Mouse (Mus musculus) CH12.LX (cell line): Measurements from ENCODE around the gene Med25. TPM values are rescaled to one million over a fixed set of nuclear protein-coding genes. Genes with fewer than 3 reads are reported as not detected.
A peak's percentile ranks its signal among the peaks of the same experiment; 100 is the strongest.

Source experiments
- DNase-seq: peaks from one replicate; pipeline ENCODE4 v3.0.0-alpha.2; 2013; ENCODE audit errors: extremely low read depth
- H3K27ac ChIP-seq: 2 replicates; pipeline ENCODE4 v1.5.1; 2012; ENCODE audit warnings: low read depth, mild to moderate bottlenecking, control low read depth, moderate library complexity; ENCODE audit not compliant: insufficient read depth
- H3K27me3 ChIP-seq: replicated peaks from 2 replicates; pipeline ENCODE3; 2012; ENCODE audit warnings: inconsistent platforms
- H3K36me3 ChIP-seq, 2 experiments: replicated peaks in 1 of 2; 2 replicates each; pipeline versions ENCODE3 to v1.6.1; 2012; ENCODE audit warnings: inconsistent platforms in 1 of 2, low read length in 1 of 2, mild to moderate bottlenecking in 1 of 2, mixed read lengths in 1 of 2, moderate library complexity in 1 of 2; ENCODE audit not compliant: control insufficient read depth in 1 of 2, insufficient read depth in 1 of 2
- H3K4me1 ChIP-seq, 2 experiments: 2 replicates each; pipeline ENCODE4 v1.6.1; 2012; ENCODE audit warnings: inconsistent platforms in 1 of 2, moderate library complexity in 1 of 2; ENCODE audit not compliant: insufficient read depth in 2 of 2, control insufficient read depth in 1 of 2
- H3K4me2 ChIP-seq: 2 replicates; pipeline ENCODE4 v1.6.1; 2012; ENCODE audit warnings: low read depth, mild to moderate bottlenecking, control low read depth; ENCODE audit not compliant: poor library complexity, insufficient read depth, severe bottlenecking
- H3K4me3 ChIP-seq, 3 experiments: fragments of 150-350 bp in 1 of 3; sonication (generic) in 1 of 3; replicated peaks in 1 of 3; 2 replicates each; pipeline versions ENCODE3 to v1.5.1; 2011 to 2012; ENCODE audit warnings: low read depth in 2 of 3, low read length in 2 of 3, mild to moderate bottlenecking in 2 of 3, moderate library complexity in 2 of 3, control low read depth in 1 of 3, improper control_type of control experiment in 1 of 3, inconsistent platforms in 1 of 3, mixed read lengths in 1 of 3; ENCODE audit not compliant: poor library complexity in 1 of 3
- H3K79me2 ChIP-seq: replicated peaks from 2 replicates; pipeline ENCODE4 v1.6.1; 2012; ENCODE audit warnings: mild to moderate bottlenecking, moderate library complexity; ENCODE audit not compliant: control insufficient read depth, poor library complexity, insufficient read depth, severe bottlenecking; ENCODE audit errors: extremely low read depth
- H3K9ac ChIP-seq: 2 replicates; pipeline ENCODE4 v1.6.1; 2012; ENCODE audit warnings: low read depth, mild to moderate bottlenecking, control low read depth, moderate library complexity; ENCODE audit not compliant: insufficient read depth
- H3K9me3 ChIP-seq: replicated peaks from 2 replicates; pipeline ENCODE3; 2012; ENCODE audit warnings: low read length, inconsistent platforms, mixed read lengths
- BHLHE40 ChIP-seq: IDR thresholded peaks from 2 replicates; pipeline ENCODE4 v1.6.1; 2011; ENCODE audit warnings: mild to moderate bottlenecking, low read depth, low read length, improper control_type of control experiment
- CHD1 ChIP-seq: IDR thresholded peaks from 2 replicates; pipeline ENCODE4 v1.6.1; 2012; ENCODE audit warnings: low read depth, low read length, improper control_type of control experiment, inconsistent platforms
- CHD2 ChIP-seq: IDR thresholded peaks from 2 replicates; pipeline ENCODE4 v1.6.1; 2011; ENCODE audit warnings: low read length, improper control_type of control experiment
- CTCF ChIP-seq, 2 experiments: IDR thresholded peaks in 1 of 2; conservative IDR thresholded peaks in 1 of 2; 2 replicates each; pipeline ENCODE4 v1.5.1; 2011 to 2012; ENCODE audit warnings: low read depth in 2 of 2, low read length in 2 of 2, improper control_type of control experiment in 1 of 2, inconsistent platforms in 1 of 2, mild to moderate bottlenecking in 1 of 2, moderate library complexity in 1 of 2
- E2F4 ChIP-seq: IDR thresholded peaks from 2 replicates; pipeline ENCODE4 v1.6.1; 2011; ENCODE audit warnings: low read depth, low read length, improper control_type of control experiment; ENCODE audit not compliant: insufficient replicate concordance
- ELF1 ChIP-seq: IDR thresholded peaks from 2 replicates; pipeline ENCODE4 v1.6.1; 2014; ENCODE audit warnings: low read depth, mild to moderate bottlenecking, inconsistent platforms, low read length, improper control_type of control experiment
- EP300 ChIP-seq: IDR thresholded peaks from 2 replicates; pipeline ENCODE4 v1.6.1; 2011; ENCODE audit warnings: low read length, improper control_type of control experiment
- ETS1 ChIP-seq: conservative IDR thresholded peaks from 2 replicates; pipeline ENCODE4 v1.6.1; 2012; ENCODE audit warnings: low read depth, mild to moderate bottlenecking, inconsistent platforms, low read length, improper control_type of control experiment, moderate library complexity
- GABPA ChIP-seq: IDR thresholded peaks from 2 replicates; pipeline ENCODE4 v1.6.1; 2012; ENCODE audit warnings: low read depth, low read length, improper control_type of control experiment, inconsistent platforms; ENCODE audit not compliant: insufficient replicate concordance
- HCFC1 ChIP-seq: IDR thresholded peaks from 2 replicates; pipeline ENCODE4 v1.6.1; 2012; ENCODE audit warnings: low read depth, mild to moderate bottlenecking, inconsistent platforms, low read length, improper control_type of control experiment
- IRF4 ChIP-seq: IDR thresholded peaks from 2 replicates; pipeline ENCODE4 v1.6.1; 2014; ENCODE audit warnings: low read depth, mild to moderate bottlenecking, inconsistent platforms, low read length, improper control_type of control experiment
- KAT2A ChIP-seq: IDR thresholded peaks from 2 replicates; pipeline ENCODE4 v1.6.1; 2012; ENCODE audit warnings: low read length, improper control_type of control experiment, inconsistent platforms; ENCODE audit not compliant: insufficient replicate concordance
- MAFK ChIP-seq: IDR thresholded peaks from 2 replicates; pipeline ENCODE4 v1.6.1; 2011; ENCODE audit warnings: low read length, improper control_type of control experiment; ENCODE audit not compliant: insufficient replicate concordance
- MAX ChIP-seq: IDR thresholded peaks from 2 replicates; pipeline ENCODE4 v1.6.1; 2011; ENCODE audit warnings: low read length, improper control_type of control experiment
- MAZ ChIP-seq: IDR thresholded peaks from 2 replicates; pipeline ENCODE4 v1.6.1; 2012; ENCODE audit warnings: low read depth, mild to moderate bottlenecking, inconsistent platforms, low read length, improper control_type of control experiment, moderate library complexity
- MEF2A ChIP-seq: IDR thresholded peaks from 2 replicates; pipeline ENCODE4 v1.6.1; 2014; ENCODE audit warnings: low read depth, mild to moderate bottlenecking, inconsistent platforms, low read length, improper control_type of control experiment, borderline replicate concordance
- MXI1 ChIP-seq: IDR thresholded peaks from 2 replicates; pipeline ENCODE4 v1.6.1; 2011; ENCODE audit warnings: mild to moderate bottlenecking, low read depth, low read length, improper control_type of control experiment
- MYC ChIP-seq: IDR thresholded peaks from 2 replicates; pipeline ENCODE4 v1.6.1; 2011; ENCODE audit warnings: low read depth, mild to moderate bottlenecking, improper control_type of control experiment, low read length
- NELFE ChIP-seq: IDR thresholded peaks from 2 replicates; pipeline ENCODE4 v1.6.1; 2011; ENCODE audit warnings: low read depth, low read length, improper control_type of control experiment
- POLR2A ChIP-seq: IDR thresholded peaks from 2 replicates; pipeline ENCODE4 v1.6.1; 2011; ENCODE audit warnings: low read depth, mild to moderate bottlenecking, improper control_type of control experiment, low read length
- POLR2AphosphoS2 ChIP-seq: IDR thresholded peaks from 2 replicates; pipeline ENCODE4 v1.6.1; 2011; ENCODE audit warnings: low read depth, low read length, improper control_type of control experiment
- SIN3A ChIP-seq: IDR thresholded peaks from 2 replicates; pipeline ENCODE4 v1.6.1; 2012; ENCODE audit warnings: low read length, improper control_type of control experiment, inconsistent platforms
- TBP ChIP-seq: conservative IDR thresholded peaks from 2 replicates; pipeline ENCODE4 v1.6.1; 2011; ENCODE audit warnings: low read depth, low read length, improper control_type of control experiment
- TCF12 ChIP-seq: IDR thresholded peaks from 2 replicates; pipeline ENCODE4 v1.6.1; 2014; ENCODE audit warnings: low read depth, mild to moderate bottlenecking, inconsistent platforms, low read length, improper control_type of control experiment
- UBTF ChIP-seq: IDR thresholded peaks from 2 replicates; pipeline ENCODE4 v1.6.1; 2012; ENCODE audit warnings: low read depth, mild to moderate bottlenecking, inconsistent platforms, low read length, improper control_type of control experiment, moderate library complexity
- USF1 ChIP-seq: IDR thresholded peaks from 2 replicates; pipeline ENCODE4 v1.6.1; 2014; ENCODE audit warnings: low read depth, mild to moderate bottlenecking, inconsistent platforms, low read length, improper control_type of control experiment
- ZC3H11A ChIP-seq: IDR thresholded peaks from 2 replicates; pipeline ENCODE4 v1.6.1; 2012; ENCODE audit warnings: low read depth, mild to moderate bottlenecking, inconsistent platforms, low read length, improper control_type of control experiment
- ZKSCAN1 ChIP-seq: IDR thresholded peaks from 2 replicates; pipeline ENCODE4 v1.6.1; 2012; ENCODE audit warnings: low read depth, inconsistent platforms, low read length, improper control_type of control experiment, borderline replicate concordance
- ZMIZ1 ChIP-seq: IDR thresholded peaks from 2 replicates; pipeline ENCODE4 v1.6.1; 2012; ENCODE audit warnings: low read depth, mild to moderate bottlenecking, inconsistent platforms, low read length, improper control_type of control experiment
- dilution Hi-C: fragments of 300-500 bp; cut with MboI; formaldehyde crosslinking; loops from 2 replicates; pipeline ENCODE4 v1.14.3; 2020; ENCODE audit warnings: low sequenced_read_pairs; ENCODE audit not compliant: extremely low pct_unique_long_range_greater_than_20kb, extremely low pct_ligation_motif_present
- in situ Hi-C: fragments of 300-500 bp; cut with MboI; formaldehyde crosslinking; loops from 3 replicates; pipeline ENCODE4 v1.14.3; 2019; ENCODE audit warnings: low sequenced_read_pairs, low pct_ligation_motif_present, low pct_unique_long_range_greater_than_20kb, mixed read lengths
- polyA plus RNA-seq: library from polyadenylated mRNA; unstranded; fragments of >175 nt; gene quantifications from 2 replicates; pipeline ENCODE4 v1.2.1, GENCODE M21; 2012; ENCODE audit warnings: low read depth; ENCODE audit not compliant: insufficient read length
- total RNA-seq, 2 experiments: library from RNA; depleted of rRNA; stranded (reverse); fragments of 300-350 nt in 1 of 2; fragments of >200 nt in 1 of 2; gene quantifications; 2 replicates each; pipeline ENCODE4 v1.2.3; 2012 to 2014

Gene Med25
- total and polyA plus RNA-seq, 3 experiments: 18.4 to 67.4 (median 56.7) TPM

- TF ChIP-seq MEF2A (peak; percentile 72), MYC (no peak), MAX (no peak), KAT2A (no peak), ZC3H11A (no peak), GABPA (no peak), UBTF (no peak), CHD1 (no peak), E2F4 (no peak), HCFC1 (no peak), NELFE (no peak), EP300 (peak; percentile 59), ETS1 (peak; percentile 27; the same call in 1 of the 2 replicates), POLR2A (0 out of 2 replicates have a peak, but pooled peaks have one; percentile 16), USF1 (no peak), TBP (no peak), CTCF (conservative IDR thresholded peaks at IDR 0.05 in 1 of 2, IDR thresholded peaks at IDR 0.05 in 1 of 2; ENCODE audit: low read depth in 2 of 2, low read length in 2 of 2) (no peak), MAZ (no peak), ZKSCAN1 (no peak), BHLHE40 (peak; percentile 36; the same call in 1 of the 2 replicates), IRF4 (0 out of 2 replicates have a peak, but pooled peaks have one; percentile 25), MXI1 (no peak), ZMIZ1 (peak; percentile 66; the same call in 1 of the 2 replicates), MAFK (no peak), TCF12 (peak; percentile 67; the same call in 1 of the 2 replicates), ELF1 (peak; percentile 54; the same call in 1 of the 2 replicates), CHD2 (0 out of 2 replicates have a peak, but pooled peaks have one; percentile 26), POLR2AphosphoS2 (no peak), SIN3A (peak; percentile 51; the same call in 1 of the 2 replicates)
- TF ChIP-seq, all 38 proteins: peak for 11
- H3K4me1 ChIP-seq: peaks cover 31 to 65% of the 10 kb centered on the region in 2 experiments
- H3K27me3 ChIP-seq: no peaks in the 10 kb centered on the region
- dilution Hi-C loops (no loop called here), in situ Hi-C loops (no loop called here)
- no peak overlapping the region for H3K9ac ChIP-seq
- H3K9me3 ChIP-seq: peaks cover 33% of the 10 kb centered on the region
- peak overlapping the region in 1 of 3 experiments; percentile 14 for H3K4me3 ChIP-seq
- H3K79me2 ChIP-seq: no peaks in the 10 kb centered on the region
- H3K36me3 ChIP-seq: peaks cover 93 to 98% of the 10 kb centered on the region in 2 experiments
- DNase-seq: no peak
- H3K4me2 ChIP-seq: no peak overlapping the region
- H3K27ac ChIP-seq: peak overlapping the region; percentile 68
These were observed 50.6 kb downstream of the Med25 start for GRCm38 (mm10) chr7:44841825-44842463.
